Mouse (Mus musculus) lung, postnatal 0 days (tissue): ENCODE data around the gene Slc17a5.

ENCODE experiments used
- CTCF ChIP-seq: IDR thresholded peaks from 2 replicates; pipeline ENCODE4 v1.5.1; 2016; ENCODE audit warnings: antibody characterized with exemption, mild to moderate bottlenecking
- EP300 ChIP-seq: IDR thresholded peaks from 2 replicates; pipeline ENCODE4 v1.6.1; 2016; ENCODE audit warnings: antibody characterized with exemption, mild to moderate bottlenecking, control low read depth

GRCm38 (mm10) chr9:78508106-78508786 is 79.6 kb downstream of the Slc17a5 start:
- TF ChIP-seq CTCF (no peak), EP300 (no peak)
